Mouse (Mus musculus): ENCODE results near the gene Scgb1b19.
"Not testable (repeated sequence)": the region's sequence is repeated elsewhere in the genome, so short reads cannot be mapped to it uniquely, and the experiment has no call there.

DNA sequence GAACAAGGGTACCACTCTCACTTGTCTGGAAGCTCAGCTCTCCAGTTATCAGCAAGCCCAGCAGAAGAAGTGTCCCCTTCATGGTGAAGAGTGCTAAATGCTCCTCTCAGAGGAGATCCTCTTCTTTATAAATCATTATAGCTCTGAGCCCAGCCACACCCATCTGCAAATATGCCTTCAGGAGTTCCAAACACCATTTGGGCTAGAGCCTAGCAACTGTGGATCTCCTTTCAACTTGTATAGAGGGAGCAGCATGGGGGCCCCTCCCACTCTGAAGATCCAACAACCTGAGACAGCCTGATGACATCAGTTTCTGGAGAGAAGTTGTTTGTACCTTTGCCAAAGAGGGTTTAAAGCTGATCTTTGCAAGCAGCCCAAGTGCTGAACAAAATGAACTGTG, 6.9 kb upstream of the Scgb1b19 start, which contains the start of gene Scgb2b19:
- not testable (repeated sequence) for TF ChIP-seq CTCF (IDR thresholded peaks at IDR 0.05; ENCODE audit: borderline replicate concordance, insufficient read depth, low read length); POLR2A (IDR thresholded peaks at IDR 0.05; ENCODE audit: low read depth, low read length)

Data from embryonic fibroblast, embryonic 13.5 days (primary cell).